Comparison of ENCODE assay signal across 8 mouse cellular contexts in genomic region chr9:52049605-52050004, GRCm38 (mm10). TPM values are rescaled to one million over a fixed set of nuclear protein-coding genes. Genes with fewer than 3 reads are reported as not detected.
DNase-seq lines count a peak whose midpoint lies in the region; ATAC-seq lines count a peak whose summit lies in the region.

No protein-coding gene starts in this region.

- H3K9ac ChIP-seq in limb, embryonic 15.5 days, result no peak overlapping the region

- H3K27ac ChIP-seq in limb, embryonic 15.5 days, result no peak overlapping the region

- H3K4me3 ChIP-seq in limb, embryonic 15.5 days, result peak overlapping the region; percentile 93

- ATAC-seq in limb, embryonic 15.5 days (ENCODE audit: insufficient number of reproducible peaks, low FRiP score, low TSS enrichment, low read depth), result no peak

- no peaks in the 10 kb centered on the region for H3K27me3 ChIP-seq in limb, embryonic 15.5 days

- WGBS in limb, embryonic 15.5 days, result 1% methylated on average over 3 of the region's 3 CpGs

- H3K36me3 ChIP-seq in limb, embryonic 15.5 days, result no peaks in the 10 kb centered on the region

- peaks cover 20% of the 10 kb centered on the region for H3K4me1 ChIP-seq in limb, embryonic 15.5 days

- H3K4me2 ChIP-seq in limb, embryonic 15.5 days, result peak overlapping the region; percentile 53

- H3K9me3 ChIP-seq in limb, embryonic 15.5 days, result no peaks in the 10 kb centered on the region

- DNase-seq in embryo, embryonic 10 days (ENCODE audit: low spot score), result peak; percentile 33
- DNase-seq in embryo, embryonic 11 days, result no peak
- peak; percentile 7 for DNase-seq in thymus, postnatal 0 days (ENCODE audit: low spot score)
- DNase-seq in thymus, adult 18-20 months, result no peak
- DNase-seq in frontal cortex, postnatal 10 days (ENCODE audit: low spot score in 2 of 2), result no peak
- DNase-seq in right cerebral cortex, postnatal 25 days, result no peak
- DNase-seq in ovary, postnatal 10 days (ENCODE audit: low spot score), result no peak

RNA-seq across cellular contexts. Expression of gene Rdx, which starts 2.6 kb away (rescaled TPM):
- polyA plus RNA-seq in thymus, postnatal 0 days (2015; fragmentation: Nextera tagmentation; extraction: Ambion mirVana), result 114 and 125 TPM in 2 replicates
- 108 and 111 TPM in 2 replicates for polyA plus RNA-seq in limb, embryonic 15.5 days (2015; fragmentation: Nextera tagmentation; extraction: Ambion mirVana)

Comparison
In these comparisons a context has a peak if more than half of its experiments do, and no peak if none do; other contexts are left out.
1. DNase-seq: peak in embryo, embryonic 10 days (single experiment) and thymus, postnatal 0 days (single experiment); none in embryo, embryonic 11 days (single experiment), thymus, adult 18-20 months (0 of 2), frontal cortex, postnatal 10 days (0 of 2), right cerebral cortex, postnatal 25 days (single experiment) and ovary, postnatal 10 days (single experiment).